Comparison of ENCODE assay signal across 8 mouse cellular contexts in genomic region chr14:84445503-84446410, GRCm38 (mm10). TPM values are rescaled to one million over a fixed set of nuclear protein-coding genes. Genes with fewer than 3 reads are reported as not detected.
DNase-seq lines count a peak whose midpoint lies in the region; ATAC-seq lines count a peak whose summit lies in the region.

No protein-coding gene starts in this region.

- H3K4me2 ChIP-seq in embryonic facial prominence, embryonic 13.5 days = peak overlapping the region; percentile 91
- peak overlapping the region; percentile 92 for H3K4me2 ChIP-seq in heart, embryonic 12.5 days
- H3K4me2 ChIP-seq in kidney, embryonic 15.5 days = peak overlapping the region; percentile 91
- H3K4me2 ChIP-seq in liver, embryonic 11.5 days = peak overlapping the region; percentile 77
- peak overlapping the region; percentile 81 for H3K4me2 ChIP-seq in neural tube, embryonic 15.5 days

- ATAC-seq in embryonic facial prominence, embryonic 13.5 days (ENCODE audit: insufficient number of reproducible peaks, insufficient read depth, low FRiP score, low TSS enrichment, low read depth) = no peak
- ATAC-seq in heart, embryonic 12.5 days (ENCODE audit: insufficient number of reproducible peaks, low FRiP score) = no peak
- no peak; the same call in 1 of the 2 replicates for ATAC-seq in kidney, embryonic 15.5 days (replicated peaks; ENCODE audit: low FRiP score)
- ATAC-seq in liver, embryonic 11.5 days (replicated peaks; ENCODE audit: low FRiP score) = no peak
- peak; percentile 14; the same call in 1 of the 2 replicates for ATAC-seq in neural tube, embryonic 15.5 days (ENCODE audit: low FRiP score)
- ATAC-seq in granulocyte monocyte progenitor cell, adult 5-6 weeks (replicated peaks; ENCODE audit: poor library complexity, severe bottlenecking) = no peak

- peaks cover 30% of the 10 kb centered on the region for H3K4me1 ChIP-seq in embryonic facial prominence, embryonic 13.5 days
- peaks cover 26% of the 10 kb centered on the region for H3K4me1 ChIP-seq in heart, embryonic 12.5 days (replicated peaks)
- peaks cover 52% of the 10 kb centered on the region for H3K4me1 ChIP-seq in kidney, embryonic 15.5 days
- 0 out of 2 replicates have a peak, but pooled peaks cover 4% of the 10 kb centered on the region for H3K4me1 ChIP-seq in liver, embryonic 11.5 days (replicated peaks; ENCODE audit: control insufficient read depth, insufficient read depth, low read length)
- peaks cover 13% of the 10 kb centered on the region for H3K4me1 ChIP-seq in neural tube, embryonic 15.5 days

- peak; percentile 32 for DNase-seq in ovary, postnatal 36 days (ENCODE audit: low spot score)
- DNase-seq in ovary, adult 18-20 months (ENCODE audit: low spot score) = no peak
- DNase-seq in liver, embryonic 11.5 days (ENCODE audit: low spot score) = peak; percentile 44

- H3K36me3 ChIP-seq in embryonic facial prominence, embryonic 13.5 days = no peaks in the 10 kb centered on the region
- no peaks in the 10 kb centered on the region for H3K36me3 ChIP-seq in heart, embryonic 12.5 days
- no peaks in the 10 kb centered on the region for H3K36me3 ChIP-seq in kidney, embryonic 15.5 days
- H3K36me3 ChIP-seq in liver, embryonic 11.5 days (ENCODE audit: control insufficient read depth, insufficient read depth, low read length) = no peaks in the 10 kb centered on the region
- no peaks in the 10 kb centered on the region for H3K36me3 ChIP-seq in neural tube, embryonic 15.5 days

- no peaks in the 10 kb centered on the region for H3K9me3 ChIP-seq in embryonic facial prominence, embryonic 13.5 days
- H3K9me3 ChIP-seq in heart, embryonic 12.5 days (replicated peaks) = no peaks in the 10 kb centered on the region
- no peaks in the 10 kb centered on the region for H3K9me3 ChIP-seq in kidney, embryonic 15.5 days (replicated peaks)
- H3K9me3 ChIP-seq in liver, embryonic 11.5 days (ENCODE audit: control insufficient read depth, low read length) = no peaks in the 10 kb centered on the region
- no peaks in the 10 kb centered on the region for H3K9me3 ChIP-seq in neural tube, embryonic 15.5 days (replicated peaks)

- peak overlapping the region; percentile 72 for H3K9ac ChIP-seq in embryonic facial prominence, embryonic 13.5 days
- H3K9ac ChIP-seq in heart, embryonic 12.5 days = peak overlapping the region; percentile 18
- peak overlapping the region; percentile 1; the same call in 1 of the 2 replicates for H3K9ac ChIP-seq in kidney, embryonic 15.5 days
- no peak overlapping the region for H3K9ac ChIP-seq in liver, embryonic 11.5 days (ENCODE audit: low read depth, low read length)
- peak overlapping the region; percentile 69 for H3K9ac ChIP-seq in neural tube, embryonic 15.5 days (replicated peaks)

- peaks cover 35% of the 10 kb centered on the region for H3K27me3 ChIP-seq in embryonic facial prominence, embryonic 13.5 days
- H3K27me3 ChIP-seq in heart, embryonic 12.5 days (replicated peaks) = peaks cover 20% of the 10 kb centered on the region
- peaks cover 55% of the 10 kb centered on the region for H3K27me3 ChIP-seq in kidney, embryonic 15.5 days
- peaks cover 56% of the 10 kb centered on the region for H3K27me3 ChIP-seq in liver, embryonic 11.5 days (replicated peaks; ENCODE audit: control insufficient read depth, insufficient read depth, low read length)
- H3K27me3 ChIP-seq in neural tube, embryonic 15.5 days (replicated peaks) = no peaks in the 10 kb centered on the region

- H3K4me3 ChIP-seq in embryonic facial prominence, embryonic 13.5 days = peak overlapping the region; percentile 61
- peak overlapping the region; percentile 76 for H3K4me3 ChIP-seq in heart, embryonic 12.5 days
- peak overlapping the region; percentile 59 for H3K4me3 ChIP-seq in kidney, embryonic 15.5 days (replicated peaks)
- peak overlapping the region; percentile 52 for H3K4me3 ChIP-seq in liver, embryonic 11.5 days (ENCODE audit: low read depth, low read length)
- H3K4me3 ChIP-seq in neural tube, embryonic 15.5 days (replicated peaks) = peak overlapping the region; percentile 68

- WGBS in embryonic facial prominence, embryonic 13.5 days = under 1% methylated on average over 59 of the region's 59 CpGs
- under 1% methylated on average over 59 of the region's 59 CpGs for whole genome bisulfite sequencing in heart, embryonic 12.5 days
- under 1% methylated on average over 59 of the region's 59 CpGs for WGBS in kidney, embryonic 15.5 days
- WGBS in liver, embryonic 11.5 days = under 1% methylated on average over 59 of the region's 59 CpGs
- WGBS in neural tube, embryonic 15.5 days = under 1% methylated on average over 59 of the region's 59 CpGs

- peak overlapping the region; percentile 48 for H3K27ac ChIP-seq in embryonic facial prominence, embryonic 13.5 days
- H3K27ac ChIP-seq in heart, embryonic 12.5 days (ENCODE audit: poor library complexity, severe bottlenecking) = no peak overlapping the region
- H3K27ac ChIP-seq in kidney, embryonic 15.5 days = 0 out of 2 replicates have a peak overlapping the region, but pooled peaks have one; percentile 29
- H3K27ac ChIP-seq in liver, embryonic 11.5 days (ENCODE audit: low read depth, low read length) = no peak overlapping the region
- H3K27ac ChIP-seq in neural tube, embryonic 15.5 days (replicated peaks) = peak overlapping the region; percentile 86

RNA-seq across cellular contexts. Expression of gene Pcdh17, which starts 2.4 kb away (rescaled TPM):
- polyA plus RNA-seq in embryonic facial prominence, embryonic 13.5 days (2015; fragmentation: Nextera tagmentation; extraction: Ambion mirVana) = 7.4 and 10.3 TPM in 2 replicates
- polyA plus RNA-seq in heart, embryonic 12.5 days (2016; fragmentation: Nextera tagmentation; extraction: Ambion mirVana) = 1.7 and 1.8 TPM in 2 replicates
- polyA plus RNA-seq in kidney, embryonic 15.5 days (2015; fragmentation: Nextera tagmentation; extraction: Ambion mirVana) = 7.5 TPM in 2 replicates
- 3.1 and 3.3 TPM in 2 replicates for polyA plus RNA-seq in liver, embryonic 11.5 days (2014; fragmentation: Nextera tagmentation; extraction: Ambion mirVana)
- 28.6 and 32.8 TPM in 2 replicates for polyA plus RNA-seq in neural tube, embryonic 15.5 days (2015; fragmentation: Nextera tagmentation; extraction: Ambion mirVana)
- total RNA-seq in granulocyte monocyte progenitor cell, adult 5-6 weeks (2014; fragmentation: Nextera tagmentation) = not detected in 2 replicates
- total RNA-seq in granulocyte monocyte progenitor cell, adult 5-6 weeks (2017) = under 0.01 and 0.10 TPM in 2 replicates

Comparison
In these comparisons a context has a peak if more than half of its experiments do, and no peak if none do; other contexts are left out.
1. H3K27ac ChIP-seq: peak in embryonic facial prominence, embryonic 13.5 days (single experiment), kidney, embryonic 15.5 days (single experiment) and neural tube, embryonic 15.5 days (single experiment); none in heart, embryonic 12.5 days (single experiment) and liver, embryonic 11.5 days (single experiment).
2. Peak in every context shown above with its lines, with median percentiles within 50 percentile points of each other: H3K4me2 ChIP-seq and H3K4me3 ChIP-seq.